Mouse (Mus musculus): Measurements from ENCODE around the gene Smg9. TPM values are rescaled to one million over a fixed set of nuclear protein-coding genes. Genes with fewer than 3 reads are reported as not detected.
A peak's percentile ranks its signal among the peaks of the same experiment; 100 is the strongest.

The Smg9 gene
- polyA plus RNA-seq, 1 experiment, result 34.9 TPM

DNA sequence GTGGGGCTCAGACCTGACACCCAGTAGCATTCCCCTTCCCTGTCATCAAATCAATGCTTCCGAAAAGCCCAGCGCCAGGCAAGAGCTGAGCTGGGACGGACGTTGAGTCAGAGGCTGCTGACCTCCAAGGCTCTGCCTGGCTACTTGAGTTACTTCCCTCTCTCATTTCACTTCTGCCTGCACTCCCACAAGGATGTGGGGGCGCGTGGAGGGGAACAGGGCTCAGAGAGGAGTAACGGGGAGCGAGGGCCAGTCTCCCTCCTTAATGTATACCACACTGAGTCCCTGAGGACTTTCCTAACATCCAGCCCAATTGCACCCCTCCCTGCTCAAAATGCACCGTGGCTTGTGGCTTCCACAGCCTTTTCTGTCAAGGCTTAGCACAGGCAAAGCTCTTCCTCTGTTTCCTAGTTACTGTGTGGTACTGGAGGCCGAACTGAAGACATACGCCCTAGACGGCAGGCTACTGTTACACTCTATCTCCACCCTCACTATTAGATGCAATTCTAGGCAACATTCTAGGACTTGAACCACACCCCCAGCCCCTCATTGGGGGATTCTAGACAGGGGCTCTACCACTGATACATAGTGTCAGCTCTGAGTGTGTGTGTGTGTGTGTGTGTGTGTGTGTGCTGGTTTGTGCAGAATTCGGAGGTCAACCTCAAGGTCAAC is 9.8 kb upstream of the Smg9 start:
- WGBS, result 46% methylated on average over 13 of the region's 13 CpGs
- no peak for DNase-seq
- H3K27ac ChIP-seq (ENCODE audit: insufficient read depth, low read depth, low read length), result no peak overlapping the region
- no peak for TF ChIP-seq POLR2A (IDR thresholded peaks at IDR 0.05; ENCODE audit: low read depth, low read length)
- no peak for TF ChIP-seq CTCF (conservative IDR thresholded peaks at IDR 0.05; ENCODE audit: insufficient read depth, insufficient read length, low read depth, low read length)
- no peaks in the 10 kb centered on the region for H3K36me3 ChIP-seq (ENCODE audit: control insufficient read depth, insufficient read depth, low read length)
- no peaks in the 10 kb centered on the region for H3K4me1 ChIP-seq (ENCODE audit: control insufficient read depth, insufficient read depth, low read length)
- H3K27me3 ChIP-seq (replicated peaks; ENCODE audit: control insufficient read depth, insufficient read depth, low read length), result no peaks in the 10 kb centered on the region
- no peak overlapping the region for H3K4me3 ChIP-seq (ENCODE audit: insufficient read depth, low read depth, low read length)

DNA sequence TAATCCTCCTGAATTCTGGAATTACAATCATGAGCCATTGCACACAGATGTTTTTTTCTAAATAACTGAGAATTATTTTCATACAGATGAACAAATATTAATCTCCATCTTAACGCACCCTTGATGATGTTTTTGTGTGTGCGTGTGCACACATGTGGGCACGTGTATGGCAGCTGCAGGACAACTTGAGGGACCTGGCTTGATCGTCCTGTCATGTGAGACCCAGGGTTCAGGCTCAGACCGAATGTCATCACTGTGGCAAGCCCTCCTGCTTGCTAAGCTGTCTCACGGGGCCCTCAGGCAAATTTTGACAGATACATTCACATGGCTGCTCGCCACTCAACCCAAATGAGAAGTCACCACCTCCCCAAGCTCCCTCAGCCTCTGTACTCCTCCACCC is 8.9 kb upstream of the Smg9 start:
- H3K27ac ChIP-seq (ENCODE audit: insufficient read depth, low read depth, low read length), result no peak overlapping the region
- no peak for DNase-seq
- H3K27me3 ChIP-seq (replicated peaks; ENCODE audit: control insufficient read depth, insufficient read depth, low read length), result no peaks in the 10 kb centered on the region
- 58% methylated on average over 7 of the region's 7 CpGs for WGBS
- no peak for TF ChIP-seq POLR2A (IDR thresholded peaks at IDR 0.05; ENCODE audit: low read depth, low read length)
- TF ChIP-seq CTCF (conservative IDR thresholded peaks at IDR 0.05; ENCODE audit: insufficient read depth, insufficient read length, low read depth, low read length), result no peak
- no peak overlapping the region for H3K4me3 ChIP-seq (ENCODE audit: insufficient read depth, low read depth, low read length)
- H3K36me3 ChIP-seq (ENCODE audit: control insufficient read depth, insufficient read depth, low read length), result no peaks in the 10 kb centered on the region
- no peaks in the 10 kb centered on the region for H3K4me1 ChIP-seq (ENCODE audit: control insufficient read depth, insufficient read depth, low read length)

GRCm38 (mm10) chr7:24391077-24391476 is 8.3 kb upstream of the Smg9 start:
- TF ChIP-seq CTCF (conservative IDR thresholded peaks at IDR 0.05; ENCODE audit: insufficient read depth, insufficient read length, low read depth, low read length) (no peak), POLR2A (IDR thresholded peaks at IDR 0.05; ENCODE audit: low read depth, low read length) (no peak)
- no peak overlapping the region for H3K27ac ChIP-seq (ENCODE audit: insufficient read depth, low read depth, low read length)
- WGBS, result 9% methylated on average over 5 of the region's 5 CpGs
- no peaks in the 10 kb centered on the region for H3K36me3 ChIP-seq (ENCODE audit: control insufficient read depth, insufficient read depth, low read length)
- peak; percentile 28 for DNase-seq
- H3K4me1 ChIP-seq (ENCODE audit: control insufficient read depth, insufficient read depth, low read length), result no peaks in the 10 kb centered on the region
- no peak overlapping the region for H3K4me3 ChIP-seq (ENCODE audit: insufficient read depth, low read depth, low read length)
- no peaks in the 10 kb centered on the region for H3K27me3 ChIP-seq (replicated peaks; ENCODE audit: control insufficient read depth, insufficient read depth, low read length)

DNA sequence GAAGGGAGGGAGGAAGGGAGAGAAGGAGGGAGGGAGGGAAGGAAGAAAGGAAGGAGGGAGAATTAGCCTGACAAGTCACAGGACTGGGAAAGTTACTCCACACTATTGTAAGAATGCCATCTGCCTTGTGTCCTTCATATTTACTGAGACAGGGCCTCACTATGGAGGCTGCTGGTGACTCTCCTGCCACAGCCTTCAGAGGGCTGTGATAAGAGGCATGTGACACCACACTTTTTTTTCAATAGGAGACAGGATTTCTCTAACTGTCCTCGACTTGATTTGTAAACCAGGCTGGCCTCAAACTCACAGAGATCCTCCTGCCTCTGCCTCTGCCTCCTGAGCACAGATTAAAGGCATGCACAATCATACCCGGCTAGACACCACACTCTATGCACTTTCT is 7.7 kb upstream of the Smg9 start:
- DNase-seq, result no peak
- Histone ChIP-seq H3K4me3 (ENCODE audit: insufficient read depth, low read depth, low read length) (no peak overlapping the region), H3K27me3 (replicated peaks; ENCODE audit: control insufficient read depth, insufficient read depth, low read length) (no peaks in the 10 kb centered on the region), H3K36me3 (ENCODE audit: control insufficient read depth, insufficient read depth, low read length) (no peaks in the 10 kb centered on the region), H3K27ac (ENCODE audit: insufficient read depth, low read depth, low read length) (no peak overlapping the region), H3K4me1 (ENCODE audit: control insufficient read depth, insufficient read depth, low read length) (no peaks in the 10 kb centered on the region)
- WGBS, result 67% methylated on average over 2 of the region's 2 CpGs
- TF ChIP-seq POLR2A (IDR thresholded peaks at IDR 0.05; ENCODE audit: low read depth, low read length), result no peak
- TF ChIP-seq CTCF (conservative IDR thresholded peaks at IDR 0.05; ENCODE audit: insufficient read depth, insufficient read length, low read depth, low read length), result no peak

DNA sequence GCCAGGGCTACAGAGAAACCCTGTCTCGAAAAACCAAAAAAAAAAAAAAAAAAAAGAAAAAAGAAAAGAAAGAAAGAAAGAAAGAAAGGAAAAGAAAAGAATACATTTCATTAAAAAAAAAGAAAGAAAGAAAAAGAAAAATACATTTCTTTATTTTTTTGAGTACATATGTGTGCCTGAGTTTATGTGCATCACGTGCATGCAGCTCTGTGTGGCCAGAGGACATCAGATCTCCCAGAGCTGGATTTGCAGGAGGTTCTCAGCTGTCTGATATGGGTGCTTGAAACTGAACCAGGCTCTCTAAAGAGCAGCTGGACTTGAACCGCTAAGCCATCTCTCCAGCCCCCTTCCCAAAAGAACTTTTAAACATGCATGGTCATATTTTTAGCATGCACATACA is 5.4 kb upstream of the Smg9 start:
- no peak for DNase-seq
- Histone ChIP-seq H3K27me3 (replicated peaks; ENCODE audit: control insufficient read depth, insufficient read depth, low read length) (no peaks in the 10 kb centered on the region), H3K27ac (ENCODE audit: insufficient read depth, low read depth, low read length) (no peak overlapping the region), H3K36me3 (ENCODE audit: control insufficient read depth, insufficient read depth, low read length) (no peaks in the 10 kb centered on the region), H3K4me3 (ENCODE audit: insufficient read depth, low read depth, low read length) (no peak overlapping the region), H3K4me1 (ENCODE audit: control insufficient read depth, insufficient read depth, low read length) (no peaks in the 10 kb centered on the region)
- TF ChIP-seq POLR2A (IDR thresholded peaks at IDR 0.05; ENCODE audit: low read depth, low read length) (no peak), CTCF (conservative IDR thresholded peaks at IDR 0.05; ENCODE audit: insufficient read depth, insufficient read length, low read depth, low read length) (no peak)
- 92% methylated on average over 3 of the region's 3 CpGs for WGBS

DNA sequence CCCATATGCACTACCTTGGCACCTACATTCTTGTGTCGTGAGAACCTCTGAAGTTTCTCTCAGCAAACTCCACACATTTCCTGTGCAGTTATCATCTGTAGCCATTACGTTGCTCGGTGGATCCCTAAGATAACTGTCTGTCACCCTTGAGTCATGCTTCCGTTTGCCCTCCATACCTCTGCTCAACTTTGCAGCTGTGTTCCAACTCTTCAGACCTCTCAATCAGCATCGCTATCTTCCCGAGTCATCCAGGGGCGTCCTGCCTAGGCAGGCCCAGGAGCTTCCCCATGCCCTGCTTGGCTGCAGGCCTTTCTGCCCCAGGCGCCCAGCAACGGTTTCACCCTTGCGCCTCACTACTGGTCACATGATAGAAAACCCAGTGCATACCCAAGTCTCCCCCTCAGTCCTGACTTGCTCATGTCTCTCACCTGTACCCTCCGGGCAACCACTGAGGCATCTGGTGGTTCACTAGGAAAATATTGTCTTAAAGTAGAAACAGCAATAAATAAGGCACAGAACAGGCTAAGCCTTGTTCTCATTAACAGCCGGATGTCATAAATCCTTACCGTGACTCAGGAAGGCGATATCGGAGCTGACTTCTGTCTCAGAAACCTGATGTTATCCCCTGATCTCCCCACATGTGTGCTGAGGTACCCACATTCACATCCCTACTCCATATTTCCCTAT is 4.8 kb upstream of the Smg9 start:
- no peak overlapping the region for H3K27ac ChIP-seq (ENCODE audit: insufficient read depth, low read depth, low read length)
- no peak overlapping the region for H3K4me3 ChIP-seq (ENCODE audit: insufficient read depth, low read depth, low read length)
- no peak for TF ChIP-seq CTCF (conservative IDR thresholded peaks at IDR 0.05; ENCODE audit: insufficient read depth, insufficient read length, low read depth, low read length)
- no peak for TF ChIP-seq POLR2A (IDR thresholded peaks at IDR 0.05; ENCODE audit: low read depth, low read length)
- no peaks in the 10 kb centered on the region for H3K36me3 ChIP-seq (ENCODE audit: control insufficient read depth, insufficient read depth, low read length)
- 37% methylated on average over 15 of the region's 15 CpGs for WGBS
- no peaks in the 10 kb centered on the region for H3K4me1 ChIP-seq (ENCODE audit: control insufficient read depth, insufficient read depth, low read length)
- no peak for DNase-seq
- H3K27me3 ChIP-seq (replicated peaks; ENCODE audit: control insufficient read depth, insufficient read depth, low read length), result no peaks in the 10 kb centered on the region

DNA sequence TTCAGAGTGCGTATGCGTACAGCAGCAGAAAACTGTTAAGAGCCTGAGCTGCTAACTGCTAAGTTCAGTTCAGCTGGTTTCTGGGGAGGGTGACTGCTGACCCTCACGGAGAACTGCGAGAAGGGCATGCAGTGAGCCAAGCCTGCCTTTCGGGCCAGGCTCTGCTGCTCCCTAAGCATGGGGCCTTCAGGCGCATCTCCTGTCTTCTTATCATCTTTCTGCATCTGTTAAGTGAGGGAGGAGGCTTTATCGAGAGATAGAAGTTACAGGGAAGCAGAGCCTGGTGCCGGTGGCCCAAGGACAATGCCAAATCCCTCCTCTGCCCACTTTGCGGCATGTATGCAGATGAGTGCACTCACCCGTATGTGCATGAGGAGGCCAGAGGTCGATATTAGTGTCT is 2.6 kb upstream of the Smg9 start:
- no peak for TF ChIP-seq CTCF (conservative IDR thresholded peaks at IDR 0.05; ENCODE audit: insufficient read depth, insufficient read length, low read depth, low read length)
- H3K27me3 ChIP-seq (replicated peaks; ENCODE audit: control insufficient read depth, insufficient read depth, low read length), result no peaks in the 10 kb centered on the region
- no peak overlapping the region for H3K4me3 ChIP-seq (ENCODE audit: insufficient read depth, low read depth, low read length)
- H3K4me1 ChIP-seq (ENCODE audit: control insufficient read depth, insufficient read depth, low read length), result no peaks in the 10 kb centered on the region; the same call in 1 of the 2 replicates
- DNase-seq, result no peak
- H3K36me3 ChIP-seq (ENCODE audit: control insufficient read depth, insufficient read depth, low read length), result no peaks in the 10 kb centered on the region
- WGBS, result 59% methylated on average over 11 of the region's 11 CpGs
- no peak overlapping the region for H3K27ac ChIP-seq (ENCODE audit: insufficient read depth, low read depth, low read length)
